ENCODE assay signal across 23 mouse cellular contexts in genomic region chr17:10042042-10042652, GRCm38 (mm10).
A peak's percentile ranks its signal among the peaks of the same experiment; 100 is the strongest.
DNase-seq lines count a peak whose midpoint lies in the region; ATAC-seq and TF ChIP-seq lines count a peak whose summit lies in the region.
"Had no signal": no experiment of that assay in that cellular context is flagged by ENCODE, and none has a peak within 500 bp of the region (broad histone marks: within the 10 kb centered on the region; RNA-seq: fewer than 3 reads in every experiment).

No protein-coding gene starts in this region.

- no peak for TF ChIP-seq RAD21 in MEL (IDR thresholded peaks at IDR 0.05; ENCODE audit: low read depth, low read length)

- peak; percentile 84 for ATAC-seq in heart, embryonic 12.5 days (ENCODE audit: insufficient number of reproducible peaks, low FRiP score)
- ATAC-seq in liver, embryonic 16.5 days (ENCODE audit: low read depth), result peak; percentile 87
- ATAC-seq: forebrain, embryonic 13.5 days; intestine, postnatal 0 days had no signal

- no peaks in the 10 kb centered on the region for H3K9me3 ChIP-seq in heart, embryonic 12.5 days (replicated peaks)
- no peaks in the 10 kb centered on the region for H3K9me3 ChIP-seq in MEL (replicated peaks; ENCODE audit: insufficient read depth, low read length)
- H3K9me3 ChIP-seq in liver, embryonic 16.5 days (replicated peaks; ENCODE audit: control insufficient read depth, low read length), result no peaks in the 10 kb centered on the region
- H3K9me3 ChIP-seq: forebrain, embryonic 13.5 days had no signal

- no peak for TF ChIP-seq POLR2A in MEL (IDR thresholded peaks at IDR 0.05; ENCODE audit: control insufficient read depth in 1 of 2, insufficient read depth in 1 of 2, low read depth in 1 of 2, low read length in 2 of 2, poor library complexity in 1 of 2)

- TF ChIP-seq EP300 in MEL (IDR thresholded peaks at IDR 0.05; ENCODE audit: low read depth in 1 of 2, low read length in 2 of 2), result no peak

- no peak overlapping the region for H3K4me2 ChIP-seq in heart, embryonic 12.5 days
- no peak overlapping the region for H3K4me2 ChIP-seq in liver, embryonic 16.5 days (ENCODE audit: low read depth, low read length)
- H3K4me2 ChIP-seq: forebrain, embryonic 13.5 days; midbrain, embryonic 12.5 days had no signal

- H3K27ac ChIP-seq in heart, embryonic 12.5 days (ENCODE audit: poor library complexity, severe bottlenecking), result no peak overlapping the region
- H3K27ac ChIP-seq in MEL (ENCODE audit: control insufficient read depth, low read depth, low read length), result no peak overlapping the region
- H3K27ac ChIP-seq in liver, embryonic 16.5 days (ENCODE audit: low read length), result peak overlapping the region; percentile 25; the same call in 1 of the 2 replicates
- H3K27ac ChIP-seq: forebrain, embryonic 13.5 days; left cerebral cortex, adult 2 months; midbrain, embryonic 12.5 days; stomach, postnatal 0 days had no signal

- peaks cover 28% of the 10 kb centered on the region for H3K4me1 ChIP-seq in heart, embryonic 12.5 days (replicated peaks)
- H3K4me1 ChIP-seq in MEL (ENCODE audit: control insufficient read depth in 1 of 2, insufficient read depth in 2 of 2, low read length in 2 of 2), result no peaks in the 10 kb centered on the region
- H3K4me1 ChIP-seq in liver, embryonic 16.5 days (ENCODE audit: control insufficient read depth, low read depth, low read length), result no peaks in the 10 kb centered on the region; the same call in 1 of the 2 replicates
- H3K4me1 ChIP-seq: forebrain, embryonic 13.5 days had no signal

- TF ChIP-seq CTCF in MEL (IDR thresholded peaks at IDR 0.05 in 2 of 3, conservative IDR thresholded peaks at IDR 0.05 in 1 of 3; ENCODE audit: control insufficient read depth in 1 of 3, insufficient read depth in 1 of 3, low read depth in 2 of 3, low read length in 3 of 3, poor library complexity in 1 of 3, severe bottlenecking in 1 of 3), result no peak

- intact Hi-C loops in heart, postnatal 10 days (cut with DNase I), result no loop called here

- no peaks in the 10 kb centered on the region for H3K27me3 ChIP-seq in heart, embryonic 12.5 days (replicated peaks)
- no peaks in the 10 kb centered on the region for H3K27me3 ChIP-seq in MEL (ENCODE audit: control insufficient read depth in 1 of 2, insufficient read depth in 2 of 2, low read length in 2 of 2)
- H3K27me3 ChIP-seq in liver, embryonic 16.5 days (ENCODE audit: control insufficient read depth, insufficient read depth, low read depth, low read length), result no peaks in the 10 kb centered on the region
- H3K27me3 ChIP-seq: forebrain, embryonic 13.5 days; midbrain, embryonic 12.5 days had no signal

- DNase-seq in heart, postnatal 10 days, result no peak
- DNase-seq in MEL (ENCODE audit: low read depth, low spot score), result peak; percentile 3
- DNase-seq in liver, result peak; percentile 74
- DNase-seq in T-cell, adult 2 months (ENCODE audit: low spot score), result no peak
- no peak for DNase-seq in embryo, embryonic 10 days (ENCODE audit: low spot score)
- no peak for DNase-seq in lung, adult 18-20 months
- DNase-seq: cerebellum, adult 18-20 months; cerebellum, postnatal 25 days; embryo, embryonic 11 days; gastrocnemius, postnatal 10 days; heart, adult 18-20 months; kidney, postnatal 4 days; left cerebral cortex, postnatal 4 days; lung, adult 2 months; lung, postnatal 14 days; thymus, adult 2 months had no signal

- H3K9ac ChIP-seq in heart, embryonic 12.5 days, result no peak overlapping the region
- H3K9ac ChIP-seq in MEL (ENCODE audit: control insufficient read depth, low read depth, low read length, poor library complexity, severe bottlenecking), result no peak overlapping the region
- no peak overlapping the region for H3K9ac ChIP-seq in liver, embryonic 16.5 days (ENCODE audit: low read depth, low read length)
- H3K9ac ChIP-seq: forebrain, embryonic 13.5 days; midbrain, embryonic 12.5 days had no signal

- H3K36me3 ChIP-seq in heart, embryonic 12.5 days, result no peaks in the 10 kb centered on the region
- no peaks in the 10 kb centered on the region for H3K36me3 ChIP-seq in MEL (ENCODE audit: control insufficient read depth in 1 of 2, insufficient read depth in 2 of 2, low read length in 2 of 2)
- no peaks in the 10 kb centered on the region for H3K36me3 ChIP-seq in liver, embryonic 16.5 days (ENCODE audit: control insufficient read depth, insufficient read depth)
- H3K36me3 ChIP-seq: midbrain, embryonic 12.5 days had no signal

- H3K4me3 ChIP-seq in heart, embryonic 12.5 days, result no peak overlapping the region
- H3K4me3 ChIP-seq in MEL (ENCODE audit: control insufficient read depth in 1 of 2, insufficient read depth in 1 of 2, low read depth in 2 of 2, low read length in 2 of 2), result no peak overlapping the region
- no peak overlapping the region for H3K4me3 ChIP-seq in liver, embryonic 16.5 days (ENCODE audit: low read depth, low read length)
- H3K4me3 ChIP-seq: forebrain, embryonic 13.5 days; left cerebral cortex, adult 2 months; midbrain, embryonic 12.5 days had no signal

- no peaks in the 10 kb centered on the region for H3K79me2 ChIP-seq in MEL (ENCODE audit: control insufficient read depth, insufficient read depth, low read length, poor library complexity)

- 84% methylated on average over 5 of the region's 5 CpGs for WGBS in heart, embryonic 12.5 days
- 69% methylated on average over 5 of the region's 5 CpGs for WGBS in liver, embryonic 16.5 days (ENCODE audit: insufficient replicate concordance)

TF ChIP-seq in MEL, 35 proteins besides CTCF, POLR2A, EP300 and RAD21:
- TF ChIP-seq ZNF384 (IDR thresholded peaks at IDR 0.05; ENCODE audit: low read depth, low read length) (no peak), TAL1 (IDR thresholded peaks at IDR 0.05; ENCODE audit: low read length) (no peak), BHLHE40 (IDR thresholded peaks at IDR 0.05; ENCODE audit: borderline replicate concordance, low read depth, low read length) (no peak), SIN3A (IDR thresholded peaks at IDR 0.05; ENCODE audit: low read length) (no peak), SMC3 (IDR thresholded peaks at IDR 0.05; ENCODE audit: low read depth, low read length) (no peak), MYC (IDR thresholded peaks at IDR 0.05; ENCODE audit: low read depth, low read length) (no peak), GATA1 (IDR thresholded peaks at IDR 0.05; ENCODE audit: low read depth, low read length) (no peak)

Comparison
In these comparisons a context has a peak if more than half of its experiments do, and no peak if none do; other contexts are left out.
1. DNase-seq: peak in MEL (single experiment) and liver (single experiment); none in heart, postnatal 10 days (0 of 2), T-cell, adult 2 months (single experiment), embryo, embryonic 10 days (single experiment) and lung, adult 18-20 months (0 of 2).